Mouse (Mus musculus) kidney, embryonic 14.5 days (tissue): Measurements from ENCODE around the gene Vrk2. TPM values are rescaled to one million over a fixed set of nuclear protein-coding genes. Genes with fewer than 3 reads are reported as not detected.

Experiments used
- ATAC-seq: fragments of 200-750 bp; cut with Nextera tagmentation; 2 replicates; pipeline ENCODE4 v1.8.0; 2017; ENCODE audit warnings: moderate number of reproducible peaks, mild to moderate bottlenecking, moderate TSS enrichment, moderate library complexity; ENCODE audit not compliant: low FRiP score, low TSS enrichment
- H3K27ac ChIP-seq: fragments of 300-500 bp; sonication (generic); 2 replicates; pipeline ENCODE4 v1.5.1; 2014; ENCODE audit warnings: low read depth, mild to moderate bottlenecking, low read length, moderate library complexity, mixed read lengths
- H3K27me3 ChIP-seq: fragments of 300-500 bp; sonication (generic); 2 replicates; pipeline ENCODE4 v1.6.1; 2014; ENCODE audit warnings: mild to moderate bottlenecking, low read length; ENCODE audit not compliant: control insufficient read depth, insufficient read depth
- H3K36me3 ChIP-seq: fragments of 300-500 bp; sonication (generic); 2 replicates; pipeline ENCODE4 v1.6.1; 2014; ENCODE audit warnings: low read length, mixed read lengths; ENCODE audit not compliant: control insufficient read depth, insufficient read depth
- H3K4me1 ChIP-seq: fragments of 300-500 bp; sonication (generic); 2 replicates; pipeline ENCODE4 v1.6.1; 2014; ENCODE audit warnings: low read length, mixed read lengths; ENCODE audit not compliant: control insufficient read depth, insufficient read depth
- H3K4me2 ChIP-seq: fragments of 300-500 bp; sonication (generic); replicated peaks from 2 replicates; pipeline ENCODE4 v1.6.1; 2014; ENCODE audit warnings: low read depth, mild to moderate bottlenecking, low read length
- H3K4me3 ChIP-seq: fragments of 300-500 bp; sonication (generic); 2 replicates; pipeline ENCODE4 v1.5.1; 2014; ENCODE audit warnings: mild to moderate bottlenecking, low read length
- H3K9ac ChIP-seq: fragments of 300-500 bp; sonication (generic); 2 replicates; pipeline ENCODE4 v1.6.1; 2014; ENCODE audit warnings: low read depth, mild to moderate bottlenecking, low read length, moderate library complexity
- H3K9me3 ChIP-seq: fragments of 300-500 bp; sonication (generic); 2 replicates; pipeline ENCODE4 v1.6.1; 2016; ENCODE audit warnings: low read length; ENCODE audit not compliant: control insufficient read depth
- WGBS: fragments of 180-500 bp; shearing (Covaris S2); extraction: QIAGEN DNeasy Blood & Tissue Kit; methylation state at CpG from one replicate; pipeline ENCODE4 v1.1.7; 2014; 5-methylcytosine and 5-hydroxymethylcytosine counted together
- polyA plus RNA-seq: library from polyadenylated mRNA; unstranded; fragments of >200 nt; fragmentation: Nextera tagmentation; extraction: Ambion mirVana; gene quantifications from 2 replicates; pipeline ENCODE4 v1.2.1, GENCODE M21; 2014

Vrk2 gene
- polyA plus RNA-seq, 1 experiment from 2014 or later, result 19.7 TPM

DNA sequence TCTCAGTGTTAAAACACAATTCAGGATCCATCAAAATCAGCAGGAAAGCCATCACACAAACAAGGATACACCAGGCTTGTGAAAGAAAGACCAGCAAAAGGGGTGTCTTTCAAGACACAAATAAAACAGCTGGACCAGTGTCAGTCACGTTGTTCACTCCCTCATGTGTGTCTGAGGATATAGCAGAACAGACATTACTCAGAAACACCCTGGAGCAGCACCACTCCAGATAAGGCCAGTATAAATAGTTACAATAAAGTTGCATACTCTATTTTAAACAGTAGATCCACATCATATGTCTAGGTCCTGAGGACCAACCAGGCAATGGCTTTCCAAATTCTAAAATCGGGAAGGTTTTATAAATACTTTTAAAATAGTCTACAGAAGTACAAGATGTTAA is 77.7 kb downstream of the Vrk2 start:
- no peaks in the 10 kb centered on the region for H3K4me1 ChIP-seq
- no peaks in the 10 kb centered on the region for H3K9me3 ChIP-seq
- 77% methylated on average over 2 of the region's 2 CpGs for WGBS
- no peaks in the 10 kb centered on the region for H3K36me3 ChIP-seq
- no peak overlapping the region for H3K27ac ChIP-seq
- no peaks in the 10 kb centered on the region for H3K27me3 ChIP-seq
- no peak overlapping the region for H3K4me2 ChIP-seq
- no peak for ATAC-seq
- no peak overlapping the region for H3K9ac ChIP-seq
- no peak overlapping the region for H3K4me3 ChIP-seq

DNA sequence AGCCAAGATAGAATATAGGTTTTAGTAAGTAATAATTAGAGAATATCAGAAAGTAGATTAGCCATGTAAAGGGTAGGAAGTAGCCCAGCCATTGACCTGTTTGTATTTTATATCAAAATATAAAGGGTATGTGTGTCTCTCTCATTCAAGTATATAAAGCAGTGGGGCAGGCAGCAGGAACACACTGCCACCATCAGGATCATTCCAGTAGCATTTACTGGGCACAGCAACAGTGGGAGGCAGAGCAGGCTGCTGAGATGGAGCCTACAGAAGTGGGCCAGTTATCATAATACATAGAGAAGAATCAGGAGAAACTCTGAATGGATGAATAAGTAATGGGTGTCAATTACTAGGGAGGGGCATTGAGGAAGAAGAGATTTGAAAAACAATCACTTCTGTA is 80.1 kb downstream of the Vrk2 start:
- Histone ChIP-seq H3K9ac (no peak overlapping the region), H3K27ac (no peak overlapping the region), H3K4me3 (no peak overlapping the region), H3K4me2 (no peak overlapping the region), H3K27me3 (no peaks in the 10 kb centered on the region), H3K36me3 (no peaks in the 10 kb centered on the region), H3K4me1 (no peaks in the 10 kb centered on the region), H3K9me3 (no peaks in the 10 kb centered on the region)
- ATAC-seq, result no peak

DNA sequence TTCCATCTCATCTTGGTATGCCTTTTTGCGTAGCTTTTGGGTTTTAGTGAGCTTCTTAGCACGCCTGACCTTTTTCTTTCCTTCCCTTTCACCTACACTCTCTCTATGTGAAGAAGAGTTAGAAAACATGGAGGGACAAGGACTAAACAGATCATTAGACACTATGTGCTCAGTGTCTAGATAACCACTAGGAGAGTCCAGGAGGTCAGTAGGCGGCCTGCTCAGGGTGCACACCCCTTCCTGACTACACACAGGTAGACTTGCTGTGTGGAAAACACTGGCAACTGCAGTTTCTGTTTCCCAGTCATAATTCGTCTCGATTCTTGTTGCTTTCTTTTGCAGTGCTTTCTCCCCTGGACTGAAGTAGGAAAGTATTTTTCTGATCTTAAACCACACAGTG is 97.8 kb downstream of the Vrk2 start:
- no peaks in the 10 kb centered on the region for H3K36me3 ChIP-seq
- H3K4me1 ChIP-seq, result no peaks in the 10 kb centered on the region
- H3K4me2 ChIP-seq, result no peak overlapping the region
- 92% methylated on average over 5 of the region's 5 CpGs for WGBS
- H3K27me3 ChIP-seq, result no peaks in the 10 kb centered on the region
- ATAC-seq, result no peak
- H3K9ac ChIP-seq, result no peak overlapping the region
- H3K4me3 ChIP-seq, result no peak overlapping the region
- no peaks in the 10 kb centered on the region for H3K9me3 ChIP-seq
- no peak overlapping the region for H3K27ac ChIP-seq

DNA sequence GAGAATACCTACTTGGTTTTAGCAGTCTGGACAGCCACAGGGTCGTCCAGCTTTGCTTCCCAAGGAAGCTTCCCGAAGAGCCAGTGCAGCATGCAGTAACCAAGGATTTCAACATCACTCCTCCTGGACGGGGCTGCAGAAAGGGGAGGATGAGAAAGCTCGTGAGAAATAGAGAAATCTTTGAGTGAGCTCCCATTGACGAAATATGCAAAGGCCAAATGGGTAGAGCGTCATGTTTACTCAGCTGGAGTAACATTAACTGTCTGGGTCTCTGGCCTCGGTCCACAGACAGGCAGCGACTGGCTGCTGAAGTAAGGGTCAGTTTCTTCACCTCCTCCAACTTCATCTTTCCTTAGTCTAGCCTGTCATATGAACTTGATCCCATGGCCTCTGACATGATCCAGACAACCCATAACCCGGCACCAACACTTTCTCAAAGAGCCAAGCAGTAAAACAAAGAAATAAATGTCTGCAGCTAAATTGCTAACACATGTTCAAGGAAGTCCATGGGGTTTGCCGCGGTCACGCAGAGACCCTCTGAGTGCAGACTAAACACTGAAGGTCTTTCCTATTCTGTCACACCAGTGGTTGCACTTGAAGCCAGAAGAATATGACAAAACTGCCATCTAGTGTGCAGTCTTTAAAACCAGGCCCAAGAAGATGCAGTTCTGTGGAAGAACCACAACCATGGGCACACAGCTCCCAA is 103.9 kb downstream of the Vrk2 start:
- ATAC-seq, result peak; percentile 97
- H3K9me3 ChIP-seq, result no peaks in the 10 kb centered on the region
- H3K36me3 ChIP-seq, result no peaks in the 10 kb centered on the region
- H3K27me3 ChIP-seq, result no peaks in the 10 kb centered on the region
- no peaks in the 10 kb centered on the region for H3K4me1 ChIP-seq
- no peak overlapping the region for H3K4me2 ChIP-seq
- H3K27ac ChIP-seq, result no peak overlapping the region
- H3K9ac ChIP-seq, result no peak overlapping the region
- H3K4me3 ChIP-seq, result no peak overlapping the region
- WGBS, result 18% methylated on average over 12 of the region's 12 CpGs

DNA sequence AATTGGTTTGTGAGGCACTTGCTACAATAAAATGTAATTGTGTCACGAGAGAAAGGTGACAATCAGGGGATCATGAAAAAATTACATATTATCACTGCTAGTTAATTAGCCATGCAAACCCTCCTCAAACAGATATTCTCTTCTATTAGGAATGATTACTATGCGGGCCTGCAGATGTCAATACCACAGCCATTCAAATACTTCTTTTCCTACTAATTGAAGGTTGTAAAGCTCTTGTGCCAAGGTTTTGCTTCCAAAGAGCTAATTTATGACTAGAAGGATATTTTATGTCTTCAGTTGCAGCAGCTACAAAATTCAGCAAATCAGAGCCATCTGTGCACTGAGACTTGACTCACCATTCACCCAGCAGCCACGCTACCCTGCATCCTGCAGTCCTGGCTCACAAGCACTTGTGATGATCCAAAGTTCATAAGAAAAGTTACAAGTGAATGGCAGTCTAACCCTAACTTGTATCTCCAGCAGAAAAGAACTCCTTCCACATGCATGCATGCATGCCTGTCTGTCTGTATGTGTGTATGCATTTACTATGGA is 112.0 kb downstream of the Vrk2 start:
- Histone ChIP-seq H3K27me3 (no peaks in the 10 kb centered on the region), H3K4me2 (no peak overlapping the region), H3K9me3 (no peaks in the 10 kb centered on the region), H3K4me1 (no peaks in the 10 kb centered on the region), H3K36me3 (no peaks in the 10 kb centered on the region), H3K4me3 (no peak overlapping the region), H3K27ac (no peak overlapping the region), H3K9ac (no peak overlapping the region)
- ATAC-seq, result no peak
- 74% methylated on average over 3 of the region's 3 CpGs for WGBS

DNA sequence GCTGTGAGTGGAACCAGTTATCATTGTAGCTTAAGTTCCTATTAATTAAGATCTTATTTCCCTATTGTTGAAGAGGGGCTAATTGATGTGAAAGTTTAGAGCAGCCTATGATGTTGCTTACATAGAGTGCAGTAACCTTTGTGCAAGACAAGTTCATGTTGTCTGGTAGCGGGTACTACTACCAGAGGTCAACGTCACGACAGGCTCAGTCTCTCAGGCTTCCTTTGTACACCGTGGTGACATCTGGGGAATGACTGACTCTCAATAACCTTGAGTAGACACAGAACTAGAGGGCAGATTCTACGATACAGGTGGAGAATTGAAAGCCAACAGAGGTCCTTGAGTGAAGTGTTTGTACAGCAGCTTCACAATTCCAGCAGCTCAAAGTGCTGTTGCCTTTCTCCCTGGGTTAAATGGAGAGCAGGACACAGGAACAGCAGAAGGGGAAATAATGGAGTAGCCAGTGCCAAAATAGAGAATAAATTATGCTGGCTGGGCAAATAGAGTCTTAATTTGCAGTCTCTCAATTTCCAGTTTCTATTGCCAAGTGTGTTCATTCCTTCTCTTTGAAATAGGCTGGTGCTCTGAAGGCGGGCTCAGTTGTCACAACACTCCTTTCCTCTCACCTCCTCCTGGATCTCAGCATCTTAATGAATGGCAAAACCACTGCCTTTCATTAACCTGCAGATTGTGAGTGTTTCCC is 116.6 kb downstream of the Vrk2 start:
- Histone ChIP-seq H3K4me3 (no peak overlapping the region), H3K27me3 (no peaks in the 10 kb centered on the region), H3K27ac (no peak overlapping the region), H3K4me2 (no peak overlapping the region), H3K4me1 (no peaks in the 10 kb centered on the region), H3K9ac (no peak overlapping the region), H3K36me3 (peaks cover 10% of the 10 kb centered on the region; the same call in 1 of the 2 replicates), H3K9me3 (no peaks in the 10 kb centered on the region)
- ATAC-seq, result no peak
- WGBS, result 83% methylated on average over 6 of the region's 6 CpGs

DNA sequence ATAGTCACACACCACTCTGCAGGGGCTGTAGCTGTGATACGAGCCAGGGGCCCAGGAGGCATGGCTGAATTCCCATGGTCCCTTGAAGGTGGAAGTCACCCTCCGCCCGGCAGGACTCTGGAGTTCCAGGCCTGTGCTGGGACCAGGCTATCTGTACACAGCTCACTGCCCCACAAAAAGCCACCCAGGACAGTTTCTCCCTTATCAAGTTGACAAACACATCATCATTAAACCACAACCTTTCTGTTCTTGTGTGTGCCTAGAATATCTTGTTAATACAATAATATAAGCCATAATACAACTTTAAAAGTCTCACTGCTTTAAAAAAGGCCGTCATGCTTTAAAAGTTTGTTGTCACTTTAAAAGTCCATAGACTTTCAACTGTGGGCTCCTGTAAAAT is 139.7 kb downstream of the Vrk2 start:
- WGBS, result 82% methylated on average over 4 of the region's 4 CpGs

DNA sequence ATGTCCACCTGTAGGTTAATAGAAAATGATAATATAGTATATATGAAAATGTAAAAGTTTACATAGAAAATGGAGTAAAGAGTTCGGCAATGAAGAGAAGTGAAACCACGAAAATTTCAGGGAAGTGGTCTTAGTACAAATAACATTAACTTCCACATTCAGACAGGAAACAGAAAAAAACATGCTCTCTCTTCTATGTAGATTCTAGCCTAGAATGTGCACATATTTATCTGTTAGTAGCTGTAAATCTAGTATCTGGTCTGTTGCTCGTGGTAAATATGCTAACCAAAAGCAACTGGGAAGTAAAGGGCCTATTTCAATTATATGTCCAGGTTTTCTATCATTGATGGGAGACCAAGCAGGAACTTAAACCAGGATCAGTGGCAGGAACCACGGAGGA is 141.1 kb downstream of the Vrk2 start:
- Histone ChIP-seq H3K9ac (no peak overlapping the region), H3K27ac (no peak overlapping the region), H3K4me2 (no peak overlapping the region), H3K36me3 (no peaks in the 10 kb centered on the region), H3K4me1 (no peaks in the 10 kb centered on the region), H3K9me3 (no peaks in the 10 kb centered on the region), H3K27me3 (no peaks in the 10 kb centered on the region), H3K4me3 (no peak overlapping the region)
- no peak for ATAC-seq
- 92% methylated on average over 4 of the region's 4 CpGs for WGBS

More for the DNA sequence above, 139.7 kb downstream of the Vrk2 start:
- Histone ChIP-seq H3K9me3 (no peaks in the 10 kb centered on the region), H3K27me3 (no peaks in the 10 kb centered on the region), H3K4me1 (no peaks in the 10 kb centered on the region), H3K36me3 (no peaks in the 10 kb centered on the region), H3K9ac (no peak overlapping the region), H3K4me3 (no peak overlapping the region), H3K4me2 (no peak overlapping the region), H3K27ac (no peak overlapping the region)
- no peak for ATAC-seq

DNA sequence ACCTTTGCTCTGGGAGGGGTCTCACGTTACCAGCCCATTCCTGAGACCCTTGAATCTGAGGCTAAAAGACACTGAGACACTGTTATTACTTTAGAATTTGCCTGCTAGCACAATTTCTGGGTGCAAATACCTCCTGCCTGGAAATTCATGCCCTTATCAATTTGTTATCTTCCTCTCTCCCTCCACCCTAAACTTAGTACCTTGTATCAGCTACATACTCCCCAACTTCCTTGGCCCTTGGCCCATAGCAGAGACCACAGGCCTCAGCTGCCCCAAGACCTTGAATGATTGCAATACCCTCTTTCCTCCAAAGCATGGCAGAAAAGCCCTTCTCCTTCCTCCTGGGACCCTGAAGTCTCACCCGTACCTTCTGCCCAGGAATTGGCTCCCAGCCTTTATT is 142.6 kb downstream of the Vrk2 start:
- Histone ChIP-seq H3K4me1 (no peaks in the 10 kb centered on the region), H3K27ac (no peak overlapping the region), H3K9ac (no peak overlapping the region), H3K4me3 (no peak overlapping the region), H3K4me2 (no peak overlapping the region), H3K9me3 (no peaks in the 10 kb centered on the region; the same call in 1 of the 2 replicates), H3K36me3 (no peaks in the 10 kb centered on the region), H3K27me3 (no peaks in the 10 kb centered on the region)
- ATAC-seq, result no peak
- WGBS, result 77% methylated on average over 2 of the region's 2 CpGs
